Mouse (Mus musculus): Measurements from ENCODE around the gene Snai1.

The Snai1 gene

DNA sequence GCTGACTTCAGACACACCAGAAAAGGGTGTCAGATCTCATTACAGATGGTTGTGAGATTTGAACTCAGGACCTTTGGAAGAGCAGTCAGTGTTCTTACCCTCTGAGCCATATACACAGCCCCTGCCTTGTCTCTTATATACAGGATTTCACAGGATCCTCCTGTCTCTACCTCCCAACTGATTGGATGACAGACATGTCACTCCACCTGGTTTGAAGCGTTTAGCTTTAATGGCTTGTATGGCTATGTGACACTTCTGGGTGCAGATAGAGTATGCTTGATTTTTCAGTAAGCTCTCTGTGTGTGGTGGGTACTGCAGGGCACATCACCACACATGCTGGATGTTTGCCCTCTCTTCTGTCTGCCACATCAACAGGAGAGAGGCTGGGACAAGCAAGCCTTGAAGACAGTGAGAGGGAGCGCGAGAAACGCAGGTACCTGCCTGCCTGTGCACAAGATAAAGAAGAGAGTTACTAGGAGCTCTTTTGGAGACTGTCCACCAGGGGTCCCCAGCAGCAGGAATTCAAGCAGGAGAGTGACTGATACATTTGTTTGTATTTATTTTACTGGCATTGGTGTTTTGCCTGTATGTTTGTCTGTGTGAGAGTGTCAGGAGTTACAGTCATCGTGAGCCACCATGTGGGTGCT is 18.3 kb upstream of the Snai1 start:
- no peak for DNase-seq (ENCODE audit: low spot score)

DNA sequence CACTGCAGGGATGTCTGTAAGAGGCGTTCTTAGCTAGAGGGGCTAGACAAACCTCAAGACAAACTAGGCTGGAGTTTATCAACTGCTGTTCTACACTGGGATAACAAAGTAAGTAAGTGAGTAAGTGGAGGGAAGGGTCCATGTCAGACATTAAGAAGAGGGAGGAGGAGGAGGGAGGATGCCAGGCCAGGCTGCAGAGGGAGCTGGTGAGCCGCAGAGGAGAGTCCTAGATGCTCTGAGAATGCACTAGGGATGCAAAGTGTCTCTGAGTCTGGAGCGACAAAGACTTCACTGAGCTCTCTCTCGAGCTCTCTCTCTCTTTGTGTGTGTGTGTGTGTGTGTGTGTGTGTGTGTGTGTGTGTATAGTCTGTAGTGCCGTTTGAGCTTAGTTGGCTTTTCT is 9.7 kb upstream of the Snai1 start:
- DNase-seq (ENCODE audit: low spot score) = peak; percentile 81

DNA sequence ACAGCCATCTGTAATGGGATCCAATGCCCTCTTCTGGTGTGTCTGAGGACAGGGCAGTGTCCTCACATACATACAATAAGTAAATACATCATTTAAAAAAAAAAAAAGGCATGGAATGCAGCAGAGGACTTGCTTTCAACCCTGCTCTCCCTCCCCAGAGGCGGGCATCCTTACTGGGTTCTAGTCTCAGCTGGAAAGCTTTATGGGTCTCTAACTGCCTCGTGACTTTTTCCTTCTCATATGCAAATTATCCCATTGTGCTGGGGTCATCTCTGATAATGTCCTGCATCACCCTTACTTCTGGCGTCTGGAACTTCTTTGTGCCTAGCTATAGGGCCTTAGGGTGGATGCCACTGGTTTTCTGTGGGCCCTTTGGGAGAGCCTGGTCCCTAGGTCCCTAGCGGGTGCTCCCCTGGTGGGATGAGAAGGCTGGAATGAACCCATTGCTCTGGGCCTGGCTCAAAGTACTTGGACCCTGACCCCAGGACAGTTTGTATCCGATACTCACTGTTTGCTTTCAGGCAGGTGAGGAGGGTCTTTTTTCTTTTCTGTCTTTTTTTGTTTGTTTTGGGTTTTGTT is 8.0 kb upstream of the Snai1 start:
- no peak for DNase-seq (ENCODE audit: low spot score)

DNA sequence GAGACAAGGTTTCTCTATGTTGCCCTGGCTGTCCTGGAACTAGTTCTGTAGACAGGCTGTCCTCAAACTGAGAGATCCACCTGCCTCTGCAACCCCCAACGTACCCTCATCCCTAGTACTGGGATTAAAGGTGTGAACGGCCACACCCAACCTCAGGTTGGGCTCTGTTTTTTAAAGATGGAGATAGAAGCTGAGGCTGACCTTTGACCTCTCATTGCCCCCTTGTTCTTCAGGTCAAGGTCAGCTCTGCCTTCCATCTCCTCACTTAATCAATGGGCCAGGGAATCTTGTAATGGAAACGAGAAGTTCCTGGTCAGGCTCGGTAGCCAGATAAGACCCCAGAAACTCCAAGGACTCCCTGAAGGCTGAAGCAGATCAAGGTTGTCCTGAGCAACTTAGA is 7.5 kb upstream of the Snai1 start:
- no peak for DNase-seq (ENCODE audit: low spot score)

DNA sequence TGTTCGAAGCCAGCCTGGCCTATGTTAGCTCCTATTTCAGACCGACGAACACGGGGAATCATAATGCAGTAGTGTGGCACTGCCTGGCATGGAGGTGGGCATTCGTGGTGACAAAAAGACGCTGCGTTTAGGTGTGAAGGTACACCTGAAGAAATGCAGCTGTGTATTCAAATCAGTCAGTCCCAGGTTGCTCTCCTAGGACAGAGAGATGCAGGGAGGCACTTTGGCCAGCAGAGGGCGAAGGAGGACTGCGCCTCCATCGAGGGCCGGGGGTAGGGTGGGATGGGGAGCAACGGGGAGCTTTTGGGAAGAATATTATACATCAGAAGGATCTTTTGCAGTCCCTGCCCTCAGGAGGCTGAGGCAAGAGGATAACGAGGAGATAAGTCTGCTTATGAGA is 5.9 kb upstream of the Snai1 start:
- peak; percentile 77 for DNase-seq (ENCODE audit: low spot score)

DNA sequence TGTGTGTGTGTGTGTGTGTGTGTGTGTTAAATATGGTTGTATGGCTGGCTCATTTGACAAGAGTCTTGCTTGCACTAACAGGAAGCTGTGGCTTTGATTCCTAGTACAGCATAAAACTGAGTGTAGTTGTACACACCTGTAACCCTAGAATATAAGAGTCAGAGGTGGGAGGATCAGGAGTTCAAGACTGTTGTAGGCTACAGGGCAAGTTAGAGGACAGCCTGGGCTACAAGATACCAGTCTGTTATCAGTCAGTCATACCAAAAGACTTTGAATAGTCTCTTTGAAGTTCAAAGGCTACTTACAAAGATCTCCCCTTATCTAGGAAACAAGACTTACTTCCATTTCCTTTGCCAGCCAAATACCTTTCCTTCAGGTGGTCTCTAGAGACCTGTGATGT is 4.1 kb upstream of the Snai1 start:
- no peak for DNase-seq (ENCODE audit: low spot score)

DNA sequence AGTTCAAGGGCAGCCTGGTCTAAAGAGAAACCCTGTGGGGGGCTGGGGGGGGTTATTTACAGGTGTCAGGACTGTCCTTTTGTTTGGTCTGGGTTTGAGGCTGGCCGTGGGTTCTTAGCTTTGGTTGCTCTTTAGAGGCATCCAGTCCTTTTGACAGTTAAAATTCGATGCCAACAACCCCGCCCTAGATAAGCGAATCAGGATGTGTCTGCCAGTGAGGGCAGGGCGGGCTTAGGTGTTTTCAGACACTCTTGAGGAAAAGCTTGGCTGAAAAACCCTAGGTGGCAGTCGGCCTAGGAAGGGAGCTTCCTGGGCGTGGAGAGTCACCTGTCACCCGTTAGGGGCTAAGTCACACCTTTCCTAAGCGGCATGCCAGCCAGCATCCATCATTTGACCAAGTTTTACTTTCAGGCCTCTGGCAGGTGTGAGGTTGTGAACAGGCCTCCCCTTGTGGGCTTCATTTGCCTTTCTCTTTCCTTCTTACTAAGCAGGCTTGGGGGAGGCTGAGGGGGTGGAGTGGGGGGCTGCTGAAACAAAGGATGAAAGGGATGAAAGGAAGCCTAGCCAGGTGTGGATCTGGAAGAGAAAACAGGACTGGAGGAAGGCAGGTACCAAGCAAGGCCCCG is 1.6 kb upstream of the Snai1 start:
- no peak for DNase-seq (ENCODE audit: low spot score)

DNA sequence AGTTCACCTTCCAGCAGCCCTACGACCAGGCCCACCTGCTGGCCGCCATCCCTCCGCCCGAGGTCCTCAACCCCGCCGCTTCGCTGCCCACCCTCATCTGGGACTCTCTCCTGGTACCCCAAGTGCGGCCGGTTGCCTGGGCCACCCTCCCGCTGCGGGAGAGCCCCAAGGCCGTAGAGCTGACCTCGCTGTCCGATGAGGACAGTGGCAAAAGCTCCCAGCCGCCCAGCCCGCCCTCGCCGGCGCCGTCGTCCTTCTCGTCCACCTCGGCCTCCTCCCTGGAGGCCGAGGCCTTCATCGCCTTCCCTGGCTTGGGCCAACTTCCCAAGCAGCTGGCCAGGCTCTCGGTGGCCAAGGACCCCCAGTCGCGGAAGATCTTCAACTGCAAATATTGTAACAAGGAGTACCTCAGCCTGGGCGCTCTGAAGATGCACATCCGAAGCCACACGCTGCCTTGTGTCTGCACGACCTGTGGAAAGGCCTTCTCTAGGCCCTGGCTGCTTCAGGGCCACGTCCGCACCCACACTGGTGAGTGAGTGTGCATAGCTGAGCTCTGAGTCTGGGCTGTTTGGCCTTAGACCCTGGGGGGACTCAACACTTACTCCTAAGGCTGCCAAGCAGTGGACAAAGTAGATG is 794 bp downstream of the Snai1 start:
- peak; percentile 29 for DNase-seq (ENCODE audit: low spot score)

DNA sequence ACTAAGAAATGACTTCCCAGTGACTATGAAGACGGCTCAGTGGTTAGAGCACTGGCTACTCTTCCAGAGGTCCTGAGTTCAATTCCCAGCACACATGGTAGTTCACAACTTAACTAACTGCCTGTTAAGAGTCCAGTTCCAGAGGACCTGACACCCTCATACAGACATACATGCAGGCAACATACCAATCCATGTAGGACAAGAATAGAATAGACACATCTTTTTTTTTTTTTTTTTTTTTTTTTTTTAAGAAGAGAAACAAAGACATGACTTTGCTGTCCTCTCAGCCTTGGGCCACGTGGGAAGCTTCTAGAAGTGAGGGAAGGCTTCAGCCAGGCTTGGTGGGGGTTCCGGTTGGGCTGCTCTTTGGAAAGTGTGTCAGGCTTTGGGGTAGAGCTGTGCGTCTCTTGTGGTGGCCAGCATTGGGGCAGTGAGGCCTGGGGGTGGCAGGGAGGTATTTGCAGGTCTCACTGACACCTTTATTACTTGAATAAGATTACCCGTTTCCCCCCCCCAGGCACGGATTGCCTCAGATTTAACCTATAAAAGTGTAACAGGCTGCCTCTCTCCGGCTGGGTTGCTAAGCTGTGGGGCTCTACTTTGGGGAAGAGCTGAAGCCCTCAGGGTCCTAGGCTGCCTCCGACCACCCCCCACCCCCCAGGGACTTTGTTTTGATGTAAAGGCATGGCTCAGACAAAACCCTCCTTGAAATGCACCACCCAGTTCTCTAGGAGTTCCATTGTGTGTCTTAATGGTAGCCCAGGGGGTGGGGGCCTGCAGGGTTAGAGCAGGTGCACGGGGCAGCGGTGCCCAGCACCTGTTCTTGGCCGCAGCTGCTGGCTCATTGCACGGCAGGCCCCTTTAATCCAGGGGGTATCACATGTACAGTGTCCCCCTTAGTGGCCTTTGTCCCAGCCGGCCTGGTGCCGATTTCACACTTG is 1.8 kb downstream of the Snai1 start:
- no peak for DNase-seq (ENCODE audit: low spot score)

DNA sequence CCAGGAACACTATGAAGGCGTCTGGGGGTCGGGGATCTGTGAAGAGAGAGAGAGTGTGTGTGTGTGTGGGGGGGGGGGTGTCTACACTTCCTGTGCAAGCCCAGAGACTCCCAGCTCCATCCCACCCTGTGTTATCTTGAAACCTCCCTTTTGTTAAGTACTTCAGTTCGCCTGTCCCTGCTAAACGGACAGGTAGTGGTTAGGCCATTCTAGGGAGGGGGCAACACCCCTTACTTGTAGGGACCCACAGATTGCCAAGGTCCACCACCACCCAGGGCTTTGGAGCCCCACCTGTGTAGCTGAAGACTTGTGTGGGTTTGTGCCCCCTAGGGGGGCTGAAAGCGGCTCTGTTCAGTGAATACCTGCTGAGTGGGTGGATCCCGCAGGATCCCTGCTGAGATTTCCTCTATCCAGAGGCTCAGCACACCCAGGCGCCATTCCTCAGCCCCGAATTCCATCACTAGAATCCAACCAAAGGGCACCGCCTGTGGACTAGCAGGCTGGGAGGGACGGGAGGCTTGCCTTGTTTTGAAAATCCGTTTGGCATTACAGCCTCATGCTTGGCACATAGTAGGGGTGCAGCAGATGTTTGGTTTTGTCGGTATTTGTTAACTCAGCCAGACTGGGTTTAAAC is 2.6 kb downstream of the Snai1 start:
- DNase-seq (ENCODE audit: low spot score) = peak; percentile 43

DNA sequence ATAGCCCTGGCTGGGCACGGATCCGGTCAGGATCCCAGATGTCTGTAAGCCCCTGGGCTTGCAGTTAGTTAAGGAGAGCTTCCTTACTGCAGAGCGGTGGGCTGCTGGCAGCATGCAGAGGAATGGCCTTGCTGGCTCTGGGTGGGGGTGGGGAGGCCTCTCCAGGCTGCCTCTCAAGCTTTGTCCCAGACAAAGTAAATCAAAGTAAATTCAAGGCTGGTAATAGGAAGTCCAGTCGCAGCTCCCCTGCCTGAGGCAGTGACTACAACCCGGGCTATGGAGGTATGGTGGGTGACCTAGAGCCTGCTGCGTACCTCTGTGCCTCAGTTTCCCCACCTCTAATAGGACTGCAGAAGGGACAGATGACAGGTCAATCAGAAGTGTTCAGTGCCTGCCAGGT is 3.3 kb downstream of the Snai1 start:
- peak; percentile 51 for DNase-seq (ENCODE audit: low spot score)

DNA sequence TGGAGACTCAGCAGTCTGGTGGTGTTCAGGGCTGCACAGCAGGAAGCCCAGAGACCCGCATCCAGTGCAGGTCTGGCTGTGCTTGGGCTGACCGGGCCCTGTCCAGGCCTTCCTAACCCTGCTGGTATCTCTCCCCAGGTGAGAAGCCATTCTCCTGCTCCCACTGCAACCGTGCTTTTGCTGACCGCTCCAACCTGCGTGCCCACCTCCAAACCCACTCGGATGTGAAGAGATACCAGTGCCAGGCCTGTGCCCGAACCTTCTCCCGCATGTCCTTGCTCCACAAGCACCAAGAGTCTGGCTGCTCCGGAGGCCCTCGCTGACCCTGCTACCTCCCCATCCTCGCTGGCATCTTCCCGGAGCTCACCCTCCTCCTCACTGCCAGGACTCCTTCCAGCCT is 3.8 kb downstream of the Snai1 start:
- DNase-seq (ENCODE audit: low spot score) = no peak

DNA sequence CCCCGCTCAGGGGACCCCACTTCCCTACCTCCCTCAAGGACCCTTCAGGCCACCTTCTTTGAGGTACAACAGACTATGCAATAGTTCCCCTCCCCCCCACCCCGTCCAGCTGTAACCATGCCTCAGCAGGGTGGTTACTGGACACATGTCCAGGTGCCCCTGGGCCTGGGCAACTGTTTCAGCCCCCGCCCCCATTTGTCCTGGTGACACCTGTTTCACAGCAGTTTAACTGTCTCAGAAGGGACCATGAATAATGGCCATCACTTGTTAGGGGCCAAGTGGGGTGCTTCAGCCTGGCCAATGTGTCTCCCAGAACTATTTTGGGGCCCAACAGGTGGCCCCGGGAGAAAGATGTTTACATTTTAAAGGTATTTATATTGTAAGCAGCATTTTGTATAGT is 4.4 kb downstream of the Snai1 start:
- no peak for DNase-seq (ENCODE audit: low spot score)

DNA sequence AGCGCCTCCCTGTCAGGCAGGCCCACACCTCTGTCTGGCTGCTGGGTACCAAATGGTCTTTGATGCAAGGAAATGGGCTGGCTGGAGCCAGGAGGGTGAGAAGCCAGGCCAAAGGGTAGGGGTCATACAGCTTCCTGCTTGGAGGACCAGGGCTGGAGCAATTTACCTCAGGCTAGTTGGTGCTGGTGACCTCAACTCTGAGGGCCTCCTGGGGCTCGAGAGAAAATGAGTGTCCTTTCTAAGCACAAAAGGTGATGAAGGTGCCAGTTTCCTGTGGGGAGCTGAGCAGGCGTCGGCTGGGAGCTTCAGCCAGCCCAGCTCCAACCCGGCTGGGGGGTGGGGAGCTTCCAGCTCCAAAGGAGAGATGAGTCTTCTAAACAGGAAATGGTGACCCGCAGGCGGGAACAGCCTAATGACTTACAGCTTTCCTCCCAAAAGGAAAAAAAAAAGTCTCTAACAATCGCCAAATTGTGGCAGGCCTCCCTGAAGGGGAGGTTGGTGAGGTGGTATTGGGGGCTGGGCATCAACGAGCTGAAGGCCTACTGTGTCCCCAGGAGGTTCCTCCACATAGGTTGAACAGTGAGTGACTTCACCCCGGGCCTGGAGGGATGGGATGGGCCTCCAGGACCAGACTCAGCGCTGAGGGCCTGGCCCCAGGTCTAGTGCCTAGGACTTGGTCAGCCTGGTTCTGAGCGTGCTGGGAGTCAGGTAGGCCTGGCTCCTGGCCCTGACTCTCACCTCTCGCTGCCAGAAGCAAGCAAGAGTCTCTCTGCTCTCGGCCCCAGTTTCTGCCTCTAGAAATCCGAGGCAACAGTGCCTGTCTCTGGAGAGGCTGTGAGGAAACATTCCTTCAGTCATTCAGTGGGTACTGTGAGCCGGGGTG is 5.4 kb downstream of the Snai1 start:
- peak; percentile 78 for DNase-seq (ENCODE audit: low spot score)

DNA sequence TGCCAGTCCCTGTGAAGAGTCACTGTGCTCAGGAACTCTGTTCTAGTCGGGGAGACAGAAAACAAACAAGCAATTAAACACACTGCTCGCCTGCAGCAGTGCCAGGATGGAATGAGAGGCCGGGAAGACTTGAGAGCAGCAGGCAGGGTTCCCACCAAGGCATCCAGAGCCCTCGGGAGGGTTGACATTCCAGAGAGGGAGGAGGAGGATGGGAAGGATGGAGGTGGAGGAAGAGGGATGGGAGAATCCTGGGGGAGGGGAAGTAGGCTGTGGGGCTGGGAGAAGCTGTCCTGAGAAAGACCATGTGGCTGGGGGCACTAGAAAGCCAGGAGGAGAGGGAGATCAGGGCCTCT is 6.0 kb downstream of the Snai1 start:
- peak; percentile 61 for DNase-seq (ENCODE audit: low spot score)

DNA sequence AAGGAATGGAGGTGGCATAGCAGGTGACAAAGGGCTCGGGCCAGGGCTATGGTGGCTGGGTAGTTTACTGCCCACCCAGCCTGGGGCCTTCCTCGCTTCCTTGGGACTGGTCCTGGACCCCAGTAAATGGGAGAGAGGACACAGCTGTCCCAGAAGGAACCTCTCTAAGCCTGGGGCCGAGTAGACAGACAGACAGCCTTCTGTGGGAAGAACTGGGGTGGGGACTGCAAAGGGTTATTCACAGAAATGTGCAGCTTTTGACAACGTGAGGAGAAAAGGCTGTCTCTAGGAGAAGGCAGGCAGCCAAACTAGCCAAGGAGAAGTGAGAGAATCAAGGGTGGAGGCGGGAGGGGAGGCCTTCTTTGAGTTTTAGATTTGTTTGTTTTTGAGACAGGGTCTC is 6.5 kb downstream of the Snai1 start:
- no peak for DNase-seq (ENCODE audit: low spot score)

DNA sequence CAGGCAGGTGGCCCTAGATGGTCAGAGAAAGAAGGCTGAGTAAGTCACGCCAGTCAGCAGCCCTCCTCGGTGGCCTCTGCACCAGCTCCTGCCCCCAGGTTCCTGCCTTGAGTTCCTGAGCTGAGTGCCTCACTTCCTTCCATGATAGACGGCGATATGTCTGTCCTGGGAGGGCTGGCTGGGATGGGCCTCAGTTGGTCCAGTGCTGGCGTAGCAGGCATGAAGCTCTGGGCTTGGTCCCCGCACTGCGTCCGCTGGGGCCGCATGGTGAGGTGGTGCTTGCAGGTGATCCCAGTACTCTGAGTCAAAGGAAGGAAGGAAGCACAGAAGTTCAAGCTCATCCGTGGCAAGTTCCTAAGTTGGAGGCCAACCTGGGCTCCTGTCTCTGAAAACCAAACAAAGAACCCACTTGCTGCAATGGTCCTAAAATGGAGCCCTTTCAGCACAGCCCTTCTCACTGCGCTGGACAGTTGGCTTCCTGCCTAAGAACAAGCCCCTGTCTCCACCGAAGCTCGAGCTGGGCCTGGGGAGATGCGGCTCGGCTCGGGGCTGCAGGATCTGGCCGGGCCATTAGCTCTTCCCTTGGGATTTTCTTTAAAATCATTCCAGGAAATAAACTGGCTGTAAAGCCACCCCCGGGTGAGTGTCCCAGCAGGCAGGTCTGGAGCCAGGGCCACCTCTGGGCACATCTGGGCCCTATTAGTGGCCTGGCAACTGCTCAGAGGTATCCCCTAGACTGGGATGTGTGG is 8.6 kb downstream of the Snai1 start:
- no peak for DNase-seq (ENCODE audit: low spot score)

DNA sequence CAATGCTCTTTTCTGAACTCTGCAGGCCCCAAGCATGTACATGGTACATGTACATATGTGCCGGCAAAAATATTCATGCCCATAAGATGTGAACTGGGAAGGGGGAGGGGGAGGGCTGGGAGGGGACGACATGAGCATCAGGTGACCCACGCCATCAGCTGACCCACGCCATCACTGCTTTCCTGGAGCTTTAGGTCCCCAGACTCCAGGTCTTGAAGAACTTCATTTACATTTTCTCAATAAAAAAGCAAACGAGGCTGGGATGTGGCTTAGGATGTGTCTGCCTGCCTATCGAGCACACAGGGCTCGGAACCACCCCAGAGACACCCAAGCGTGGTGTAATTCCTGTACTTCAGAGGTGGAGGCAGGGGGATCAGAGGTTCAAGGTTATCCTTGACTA is 9.4 kb downstream of the Snai1 start:
- no peak for DNase-seq (ENCODE audit: low spot score)

DNA sequence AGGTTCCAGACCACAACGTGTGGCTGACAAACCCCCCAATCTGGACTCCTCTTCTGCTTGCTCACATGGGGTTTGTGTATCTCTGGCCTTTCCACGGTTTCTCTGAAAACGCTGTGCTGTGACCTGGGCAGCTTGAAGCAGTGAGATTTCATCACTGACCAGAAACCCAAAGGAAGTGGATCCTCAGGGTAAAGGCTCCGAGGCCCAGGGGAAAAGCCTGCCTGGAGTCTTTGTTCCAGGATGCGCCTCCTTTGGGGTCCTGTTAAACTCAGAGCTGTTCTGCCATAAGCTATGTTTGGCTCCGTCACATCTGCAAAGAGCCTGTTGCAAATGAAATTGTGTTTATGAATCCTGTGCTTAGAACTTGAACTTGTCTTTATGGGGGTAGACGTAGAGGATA is 11.0 kb downstream of the Snai1 start:
- DNase-seq (ENCODE audit: low spot score) = no peak

DNA sequence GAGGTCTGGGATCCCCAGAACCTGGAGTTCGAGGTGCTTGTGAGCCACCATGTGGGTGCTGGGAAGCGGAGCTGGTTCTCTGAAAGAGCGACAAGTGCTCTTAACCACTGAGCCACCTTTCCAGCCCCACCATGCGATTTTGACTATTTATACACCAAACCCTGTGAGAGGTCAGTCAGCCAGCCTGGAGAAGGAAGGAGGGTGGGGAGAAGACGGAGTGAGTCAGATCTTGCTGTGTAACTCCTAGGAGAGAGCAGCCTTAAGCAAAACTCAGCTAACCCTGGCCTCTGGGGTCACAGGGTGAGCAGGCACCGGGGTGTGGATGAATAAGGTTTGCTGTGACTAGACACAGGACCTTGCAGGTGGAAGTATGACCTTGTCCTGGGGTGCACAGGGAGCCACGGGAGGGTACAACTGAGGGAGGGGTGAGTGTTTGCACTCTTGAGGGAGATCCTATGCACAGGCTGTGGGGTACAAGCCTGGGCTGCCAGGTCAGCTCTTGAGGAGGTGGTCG is 12.4 kb downstream of the Snai1 start:
- DNase-seq (ENCODE audit: low spot score) = no peak
